Mouse (Mus musculus): Measurements from ENCODE around the gene Pla2g15. TPM values are rescaled to one million over a fixed set of nuclear protein-coding genes. Genes with fewer than 3 reads are reported as not detected.

The Pla2g15 gene
- total and polyA plus RNA-seq, 3 experiments, result 6.9 to 8.0 (median 7.0) TPM

- H3K9ac ChIP-seq (ENCODE audit: insufficient read depth, low read depth), result peak within 1 kb of the TSS; percentile 93
- H3K79me2 ChIP-seq (replicated peaks; ENCODE audit: control insufficient read depth, extremely low read depth, insufficient read depth, poor library complexity, severe bottlenecking), result peaks cover 30% of the 10 kb centered on the region
- dilution Hi-C loops (cut with MboI; ENCODE audit: extremely low pct_ligation_motif_present, extremely low pct_unique_long_range_greater_than_20kb, low sequenced_read_pairs) (no loop called here), in situ Hi-C loops (cut with MboI; ENCODE audit: low pct_ligation_motif_present, low pct_unique_long_range_greater_than_20kb, low sequenced_read_pairs) (loop anchor here (5.0 kb wide), 1 partner anchor 44 kb away; the partner anchor contains the start of genes Prmt7 and Slc7a6os)
- peaks cover 0 to 16% of the 10 kb centered on the region in 2 experiments; a peak in 1 of 4 replicates for H3K4me1 ChIP-seq (ENCODE audit: control insufficient read depth in 1 of 2, insufficient read depth in 2 of 2)
- peak within 1 kb of the TSS; percentile 57 for H3K27ac ChIP-seq (ENCODE audit: insufficient read depth, low read depth)
- H3K9me3 ChIP-seq (replicated peaks; ENCODE audit: low read length), result no peaks in the 10 kb centered on the region
- H3K4me2 ChIP-seq (ENCODE audit: insufficient read depth, low read depth, poor library complexity, severe bottlenecking), result peak within 1 kb of the TSS; percentile 99
- H3K27me3 ChIP-seq (replicated peaks), result no peaks in the 10 kb centered on the region
- peak; percentile 70 for DNase-seq (ENCODE audit: extremely low read depth)
- H3K36me3 ChIP-seq (replicated peaks in 1 of 2; ENCODE audit: control insufficient read depth in 1 of 2, insufficient read depth in 1 of 2, low read length in 1 of 2), result peaks cover 4 to 27% of the 10 kb centered on the region in 2 experiments
- TF ChIP-seq USF1 (IDR thresholded peaks at IDR 0.05; ENCODE audit: low read depth, low read length) (no peak), JUN (IDR thresholded peaks at IDR 0.05; ENCODE audit: insufficient read depth, low read depth, low read length) (no peak), POLR2A (IDR thresholded peaks at IDR 0.05; ENCODE audit: low read depth, low read length) (peak; percentile 92), ETS1 (conservative IDR thresholded peaks at IDR 0.05; ENCODE audit: low read depth, low read length) (no peak), TBP (conservative IDR thresholded peaks at IDR 0.05; ENCODE audit: low read depth, low read length) (no peak), CHD2 (IDR thresholded peaks at IDR 0.05; ENCODE audit: low read length) (no peak), JUND (conservative IDR thresholded peaks at IDR 0.05; ENCODE audit: low read depth, low read length) (no peak), BHLHE40 (IDR thresholded peaks at IDR 0.05; ENCODE audit: low read depth, low read length) (no peak; the same call in none of the 2 replicates), MXI1 (IDR thresholded peaks at IDR 0.05; ENCODE audit: low read depth, low read length) (peak; percentile 92), POLR2AphosphoS2 (IDR thresholded peaks at IDR 0.05; ENCODE audit: low read depth, low read length) (peak; percentile 79; the same call in 1 of the 2 replicates), CHD1 (IDR thresholded peaks at IDR 0.05; ENCODE audit: low read depth, low read length) (no peak), SMC3 (IDR thresholded peaks at IDR 0.05; ENCODE audit: low read depth, low read length) (no peak), RCOR1 (conservative IDR thresholded peaks at IDR 0.05; ENCODE audit: low read depth, low read length) (no peak), MAFK (IDR thresholded peaks at IDR 0.05; ENCODE audit: insufficient replicate concordance, low read length) (no peak), UBTF (IDR thresholded peaks at IDR 0.05; ENCODE audit: low read depth, low read length) (peak; percentile 77; the same call in 1 of the 2 replicates), IRF4 (IDR thresholded peaks at IDR 0.05; ENCODE audit: low read depth, low read length) (no peak; the same call in 1 of the 2 replicates), GABPA (IDR thresholded peaks at IDR 0.05; ENCODE audit: insufficient replicate concordance, low read depth, low read length) (no peak), RAD21 (IDR thresholded peaks at IDR 0.05; ENCODE audit: low read depth, low read length) (no peak), MYC (IDR thresholded peaks at IDR 0.05; ENCODE audit: low read depth, low read length) (peak; percentile 36; the same call in 1 of the 2 replicates), EP300 (IDR thresholded peaks at IDR 0.05; ENCODE audit: low read length) (no peak), E2F4 (IDR thresholded peaks at IDR 0.05; ENCODE audit: insufficient replicate concordance, low read depth, low read length) (no peak), KAT2A (IDR thresholded peaks at IDR 0.05; ENCODE audit: insufficient replicate concordance, low read length) (no peak), HCFC1 (IDR thresholded peaks at IDR 0.05; ENCODE audit: low read depth, low read length) (peak; percentile 54; the same call in 1 of the 2 replicates), NELFE (IDR thresholded peaks at IDR 0.05; ENCODE audit: low read depth, low read length) (peak; percentile 92), ELF1 (IDR thresholded peaks at IDR 0.05; ENCODE audit: low read depth, low read length) (peak; percentile 87), NRF1 (IDR thresholded peaks at IDR 0.05; ENCODE audit: low read depth, low read length) (peak; percentile 61), USF2 (conservative IDR thresholded peaks at IDR 0.05; ENCODE audit: low read depth, low read length) (no peak), ZNF384 (IDR thresholded peaks at IDR 0.05; ENCODE audit: low read depth, low read length) (no peak), ZKSCAN1 (IDR thresholded peaks at IDR 0.05; ENCODE audit: borderline replicate concordance, low read depth, low read length) (no peak), TCF12 (IDR thresholded peaks at IDR 0.05; ENCODE audit: low read depth, low read length) (peak; percentile 86), ZC3H11A (IDR thresholded peaks at IDR 0.05; ENCODE audit: low read depth, low read length) (no peak), PAX5 (IDR thresholded peaks at IDR 0.05; ENCODE audit: low read length) (no peak), MEF2A (IDR thresholded peaks at IDR 0.05; ENCODE audit: borderline replicate concordance, low read depth, low read length) (no peak), CTCF (conservative IDR thresholded peaks at IDR 0.05 in 1 of 2, IDR thresholded peaks at IDR 0.05 in 1 of 2; ENCODE audit: low read depth in 2 of 2, low read length in 2 of 2) (no peak), MAX (IDR thresholded peaks at IDR 0.05; ENCODE audit: low read length) (peak; percentile 86), SIN3A (IDR thresholded peaks at IDR 0.05; ENCODE audit: low read length) (peak; percentile 80; the same call in 1 of the 2 replicates), ZMIZ1 (IDR thresholded peaks at IDR 0.05; ENCODE audit: low read depth, low read length) (peak; percentile 68), MAZ (IDR thresholded peaks at IDR 0.05; ENCODE audit: low read depth, low read length) (no peak)
- peak within 1 kb of the TSS; percentile 88 to 93 (median 91) for H3K4me3 ChIP-seq (replicated peaks in 1 of 3; ENCODE audit: low read depth in 2 of 3, low read length in 2 of 3, poor library complexity in 1 of 3)
These were observed 18.3 kb downstream of the Pla2g15 start, which contains the start of gene Slc7a6 for GRCm38 (mm10) chr8:106168356-106169016. Slc7a6 (plus strand) TSS chr8:106168857.
